Mouse (Mus musculus) G1E (cell line): ENCODE results near the gene Ubr4. TPM values are rescaled to one million over a fixed set of nuclear protein-coding genes. Genes with fewer than 3 reads are reported as not detected.

Source experiments
- ATAC-seq: 2 replicates; pipeline ENCODE4 v1.8.0; 2016; ENCODE audit warnings: mild to moderate bottlenecking; ENCODE audit not compliant: insufficient number of reproducible peaks, poor library complexity, low FRiP score, severe bottlenecking; ENCODE audit errors: extremely low read depth
- DNase-seq: peaks from one replicate; pipeline ENCODE4 v3.0.0; 2012; ENCODE audit warnings: low spot score
- H3K27me3 ChIP-seq: 2 replicates; pipeline ENCODE4 v1.6.1; 2012; ENCODE audit warnings: mild to moderate bottlenecking, low read length, inconsistent platforms; ENCODE audit not compliant: insufficient read depth
- H3K36me3 ChIP-seq: replicated peaks from 2 replicates; pipeline ENCODE3; 2012; ENCODE audit warnings: mild to moderate bottlenecking, inconsistent platforms
- H3K4me1 ChIP-seq: 2 replicates; pipeline ENCODE4 v1.6.1; 2012; ENCODE audit warnings: low read depth, low read length, inconsistent platforms, mixed read lengths; ENCODE audit not compliant: insufficient read depth
- H3K4me3 ChIP-seq: 2 replicates; pipeline ENCODE4 v1.5.1; 2012; ENCODE audit warnings: low read depth, mild to moderate bottlenecking, inconsistent platforms, low read length, moderate library complexity, mixed read lengths
- H3K9me3 ChIP-seq: replicated peaks from 2 replicates; pipeline ENCODE4 v1.6.1; 2012; ENCODE audit warnings: inconsistent platforms
- CTCF ChIP-seq: IDR thresholded peaks from 2 replicates; pipeline ENCODE4 v1.5.1; 2012; ENCODE audit warnings: low read depth, low read length, inconsistent platforms, mixed read lengths
- GATA1 ChIP-seq: IDR thresholded peaks from 2 replicates; pipeline ENCODE4 v1.6.1; 2012; ENCODE audit warnings: borderline replicate concordance, low read length, inconsistent platforms, mixed read lengths
- GATA2 ChIP-seq: IDR thresholded peaks from 2 replicates; pipeline ENCODE4 v1.6.1; 2012; ENCODE audit warnings: low read depth, low read length, inconsistent platforms, borderline replicate concordance
- POLR2AphosphoS5 ChIP-seq: IDR thresholded peaks from 2 replicates; pipeline ENCODE4 v1.6.1; 2012; ENCODE audit warnings: low read depth, low read length, inconsistent platforms; ENCODE audit not compliant: insufficient replicate concordance
- TAL1 ChIP-seq: conservative IDR thresholded peaks from 2 replicates; pipeline ENCODE4 v1.6.1; 2012; ENCODE audit warnings: low read depth, low read length, inconsistent platforms, mixed read lengths
- polyA plus RNA-seq: library from polyadenylated mRNA; stranded (reverse); fragments of >175 nt; gene quantifications from 2 replicates; pipeline ENCODE4 v1.2.3, GENCODE M21; 2012
- total RNA-seq, 2 experiments: library from RNA; stranded (forward) in 1 of 2; stranded (reverse) in 1 of 2; fragments of 200-1000 nt in 1 of 2; fragments of >200 nt in 1 of 2; fragmentation: Nextera tagmentation in 1 of 2; gene quantifications; 2 replicates each; pipeline ENCODE4 v1.2.3; 2014 to 2017

Gene Ubr4
- total and polyA plus RNA-seq, 3 experiments, result 62.2 to 393 (median 132) TPM

GRCm38 (mm10) chr4:139484496-139484895 lies 132.1 kb downstream of the Ubr4 start:
- DNase-seq, result no peak
- H3K4me1 ChIP-seq, result no peaks in the 10 kb centered on the region
- TF ChIP-seq GATA2, result no peak
- H3K4me3 ChIP-seq, result no peak overlapping the region
- no peaks in the 10 kb centered on the region for H3K9me3 ChIP-seq
- ATAC-seq, result no peak
- peaks cover 100% of the 10 kb centered on the region for H3K36me3 ChIP-seq
- no peaks in the 10 kb centered on the region for H3K27me3 ChIP-seq

DNA sequence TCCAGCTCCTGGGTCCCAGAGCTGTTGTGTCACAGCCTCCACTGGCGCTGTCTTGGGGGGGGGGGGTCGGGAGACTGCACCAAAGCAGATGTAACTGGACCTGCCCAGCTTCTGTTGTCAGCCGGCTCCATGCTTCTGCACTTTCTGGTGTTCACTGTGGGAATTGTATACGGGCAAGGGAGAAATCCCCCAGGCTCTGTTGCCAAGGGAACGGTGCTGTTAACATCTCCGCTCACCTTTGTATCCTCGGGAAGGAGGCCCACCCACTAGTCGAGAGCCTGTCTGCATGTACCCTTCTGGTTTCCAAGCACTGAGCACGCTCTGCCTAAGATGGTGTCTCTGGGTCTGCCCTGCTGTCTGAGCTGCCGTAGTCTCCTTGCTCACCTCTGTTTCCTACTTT lies 134.7 kb downstream of the Ubr4 start:
- peaks cover 100% of the 10 kb centered on the region for H3K36me3 ChIP-seq
- no peak overlapping the region for H3K4me3 ChIP-seq
- DNase-seq (no peak), ATAC-seq (no peak)
- H3K27me3 ChIP-seq, result no peaks in the 10 kb centered on the region
- H3K4me1 ChIP-seq, result peaks cover 6% of the 10 kb centered on the region; the same call in 1 of the 2 replicates
- H3K9me3 ChIP-seq, result no peaks in the 10 kb centered on the region
- TF ChIP-seq GATA2 (no peak), POLR2AphosphoS5 (no peak), TAL1 (no peak), CTCF (no peak), GATA1 (no peak)

- Histone ChIP-seq H3K4me3 (no peak overlapping the region), H3K4me1 (peaks cover 14% of the 10 kb centered on the region), H3K36me3 (peaks cover 99% of the 10 kb centered on the region), H3K27me3 (no peaks in the 10 kb centered on the region), H3K9me3 (no peaks in the 10 kb centered on the region)
- TF ChIP-seq GATA1 (no peak), TAL1 (no peak), CTCF (no peak), POLR2AphosphoS5 (no peak), GATA2 (no peak)
- no peak for DNase-seq
- no peak for ATAC-seq
Observed at GRCm38 (mm10) chr4:139488325-139488724, 135.9 kb downstream of the Ubr4 start.

DNA sequence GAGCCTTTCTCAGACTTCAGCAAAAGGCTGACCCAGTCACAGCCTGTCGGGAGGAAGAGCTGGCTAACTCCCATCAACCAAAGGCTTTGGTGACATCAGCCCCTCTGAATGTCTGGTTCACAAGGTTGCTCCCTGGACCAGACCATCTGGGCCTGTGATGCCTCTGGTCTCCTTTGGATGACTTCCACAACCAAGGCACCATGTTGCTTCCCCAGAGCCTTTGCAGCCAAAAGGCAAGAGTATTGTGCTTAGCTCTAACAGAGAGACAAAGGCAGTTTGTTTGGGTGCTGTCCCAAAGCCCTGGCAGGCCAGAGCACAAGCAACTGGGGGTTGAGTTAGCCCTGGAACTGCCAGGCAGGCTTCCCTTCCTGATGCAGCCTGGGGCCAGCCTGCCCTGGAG lies 137.5 kb downstream of the Ubr4 start:
- H3K27me3 ChIP-seq, result peaks cover 5% of the 10 kb centered on the region; the same call in 1 of the 2 replicates
- no peak overlapping the region for H3K4me3 ChIP-seq
- H3K4me1 ChIP-seq, result peaks cover 21% of the 10 kb centered on the region
- DNase-seq (no peak), ATAC-seq (no peak)
- no peaks in the 10 kb centered on the region for H3K9me3 ChIP-seq
- TF ChIP-seq CTCF (no peak), GATA1 (no peak), TAL1 (no peak), GATA2 (no peak), POLR2AphosphoS5 (no peak)
- peaks cover 84% of the 10 kb centered on the region for H3K36me3 ChIP-seq

GRCm38 (mm10) chr4:139490413-139491055 lies 138.1 kb downstream of the Ubr4 start:
- DNase-seq (no peak), ATAC-seq (no peak)
- TF ChIP-seq POLR2AphosphoS5 (no peak), TAL1 (no peak), GATA1 (no peak), CTCF (no peak), GATA2 (no peak)
- Histone ChIP-seq H3K4me3 (no peak overlapping the region), H3K27me3 (peaks cover 5% of the 10 kb centered on the region; the same call in 1 of the 2 replicates), H3K9me3 (no peaks in the 10 kb centered on the region), H3K36me3 (peaks cover 78% of the 10 kb centered on the region), H3K4me1 (peaks cover 21% of the 10 kb centered on the region)

DNA sequence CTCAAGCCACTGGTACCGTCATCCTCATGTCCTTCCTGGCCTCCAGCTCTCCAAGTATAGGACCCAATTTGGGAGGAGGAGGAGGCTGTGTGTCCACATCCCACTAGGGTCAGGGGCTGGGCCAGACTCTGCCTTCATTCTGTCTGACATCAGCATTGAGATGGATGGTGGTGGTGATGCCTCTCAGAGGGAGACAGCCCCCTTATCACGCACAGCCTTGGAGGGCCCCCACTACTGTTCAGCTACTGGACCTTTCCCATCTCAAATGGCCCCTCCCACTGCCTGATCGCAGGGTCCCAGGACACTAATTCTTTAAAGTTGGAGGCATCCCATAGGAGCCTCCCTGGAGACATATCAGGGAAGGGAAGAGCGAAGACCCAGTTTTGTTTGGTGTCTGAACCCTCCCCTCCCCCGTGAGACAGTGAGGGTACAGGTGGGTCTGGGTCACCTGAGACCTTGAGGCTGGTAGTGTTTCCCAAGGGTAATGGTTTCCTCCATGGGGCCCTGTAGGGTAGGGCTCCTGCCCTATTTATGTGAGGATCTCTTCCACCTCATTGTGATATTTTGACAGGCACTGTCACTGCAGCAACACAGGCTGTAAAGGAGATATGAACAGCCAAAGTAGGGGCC lies 139.2 kb downstream of the Ubr4 start:
- Histone ChIP-seq H3K4me1 (peaks cover 21% of the 10 kb centered on the region), H3K4me3 (no peak overlapping the region), H3K36me3 (peaks cover 67% of the 10 kb centered on the region), H3K9me3 (no peaks in the 10 kb centered on the region), H3K27me3 (peaks cover 12% of the 10 kb centered on the region; the same call in 1 of the 2 replicates)
- TF ChIP-seq CTCF, result no peak
- TF ChIP-seq POLR2AphosphoS5, result 0 out of 2 replicates have a peak, but pooled peaks have one; percentile 19
- no peak for TF ChIP-seq GATA1
- no peak for TF ChIP-seq TAL1
- no peak for ATAC-seq
- DNase-seq, result no peak
